Mouse (Mus musculus): Measurements from ENCODE around the gene Arhgdib. TPM values are rescaled to one million over a fixed set of nuclear protein-coding genes. Genes with fewer than 3 reads are reported as not detected.

Arhgdib gene
- 11.9 and 12.7 TPM in 2 replicates for polyA plus RNA-seq (2015; fragmentation: Nextera tagmentation; extraction: Ambion mirVana)

- Histone ChIP-seq H3K27ac (ENCODE audit: low read length) (no peak within 1 kb of the TSS), H3K27me3 (ENCODE audit: control insufficient read depth, insufficient read depth, low read depth, low read length) (no peaks in the 10 kb centered on the region), H3K9me3 (replicated peaks; ENCODE audit: control insufficient read depth, low read length, poor library complexity, severe bottlenecking) (no peaks in the 10 kb centered on the region), H3K9ac (ENCODE audit: low read depth, low read length) (no peak within 1 kb of the TSS), H3K4me2 (ENCODE audit: low read length) (no peak within 1 kb of the TSS), H3K4me3 (ENCODE audit: low read depth, low read length) (no peak within 1 kb of the TSS), H3K36me3 (ENCODE audit: control insufficient read depth, insufficient read depth, low read length) (no peaks in the 10 kb centered on the region), H3K4me1 (ENCODE audit: control insufficient read depth, insufficient read depth, low read length) (no peaks in the 10 kb centered on the region)
- WGBS, result 61% methylated on average over 12 of the region's 12 CpGs
- ATAC-seq, result no peak
These were observed at the start of gene Arhgdib for GRCm38 (mm10) chr6:136941051-136942021. TSS of gene Arhgdib (minus strand) at chr6:136941899.

DNA sequence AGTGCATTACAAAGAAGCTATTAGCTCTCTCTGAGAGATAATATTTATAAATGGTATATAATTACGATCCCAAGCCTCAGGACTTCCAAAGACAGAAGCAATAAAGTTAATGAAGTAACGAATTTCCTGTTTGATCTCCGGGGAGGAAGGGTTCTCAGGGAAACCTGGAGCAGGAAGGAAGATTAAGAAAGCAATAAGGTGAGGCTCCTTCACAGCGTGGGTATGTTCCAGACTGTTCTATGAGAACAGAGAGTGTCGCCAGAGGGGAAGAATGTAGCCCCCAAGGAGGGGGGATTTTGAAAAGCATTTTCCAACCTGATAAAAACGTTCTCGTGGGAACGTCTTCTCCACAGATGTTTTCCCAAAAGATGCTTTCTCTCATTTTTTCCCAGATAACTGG is 48.9 kb upstream of the Arhgdib start:
- no peak overlapping the region for H3K4me2 ChIP-seq (ENCODE audit: low read length)
- H3K27ac ChIP-seq (ENCODE audit: low read length), result no peak overlapping the region
- no peaks in the 10 kb centered on the region for H3K9me3 ChIP-seq (replicated peaks; ENCODE audit: control insufficient read depth, low read length, poor library complexity, severe bottlenecking)
- no peaks in the 10 kb centered on the region for H3K36me3 ChIP-seq (ENCODE audit: control insufficient read depth, insufficient read depth, low read length)
- H3K4me3 ChIP-seq (ENCODE audit: low read depth, low read length), result no peak overlapping the region
- no peak overlapping the region for H3K9ac ChIP-seq (ENCODE audit: low read depth, low read length)
- ATAC-seq, result no peak
- peaks cover 6% of the 10 kb centered on the region; the same call in 1 of the 2 replicates for H3K4me1 ChIP-seq (ENCODE audit: control insufficient read depth, insufficient read depth, low read length)
- H3K27me3 ChIP-seq (ENCODE audit: control insufficient read depth, insufficient read depth, low read depth, low read length), result no peaks in the 10 kb centered on the region
- WGBS, result 61% methylated on average over 8 of the region's 8 CpGs

DNA sequence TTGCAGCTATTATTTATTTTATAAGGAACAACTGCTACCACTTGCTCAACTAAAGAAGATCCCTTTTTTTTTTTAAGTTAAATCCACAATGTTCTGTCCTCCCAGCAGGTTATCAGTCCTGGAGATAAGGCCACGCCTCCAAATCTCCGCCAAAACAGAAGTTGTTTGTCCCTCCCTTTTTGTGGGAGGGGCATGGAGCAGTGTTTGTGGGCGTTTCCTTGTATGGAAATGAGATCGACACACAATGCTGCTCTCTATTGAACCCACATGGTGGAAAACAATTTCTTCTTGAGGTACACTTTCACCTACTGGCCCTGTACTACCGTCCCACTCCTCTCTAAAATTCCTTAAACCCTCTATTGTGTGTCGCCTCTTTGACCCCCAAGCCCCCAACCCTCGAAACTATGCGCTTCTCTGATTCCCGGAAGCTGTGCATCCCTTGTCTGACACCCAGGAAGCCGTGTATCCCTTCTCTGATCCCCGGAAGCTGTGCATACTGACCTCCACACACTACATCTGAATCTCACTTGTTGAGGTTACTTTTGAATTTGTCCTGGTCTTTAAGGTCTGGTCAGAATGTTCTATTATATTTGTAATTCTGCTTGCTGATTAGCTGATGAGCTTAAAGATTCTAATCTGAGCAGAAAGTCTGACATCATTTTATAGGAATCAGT is 48.3 kb upstream of the Arhgdib start:
- WGBS, result 37% methylated on average over 11 of the region's 11 CpGs

GRCm38 (mm10) chr6:136988536-136989060 is 46.9 kb upstream of the Arhgdib start:
- H3K36me3 ChIP-seq (ENCODE audit: control insufficient read depth, insufficient read depth, low read length), result no peaks in the 10 kb centered on the region
- WGBS, result 90% methylated on average over 7 of the region's 7 CpGs
- H3K27me3 ChIP-seq (ENCODE audit: control insufficient read depth, insufficient read depth, low read depth, low read length), result no peaks in the 10 kb centered on the region
- H3K27ac ChIP-seq (ENCODE audit: low read length), result no peak overlapping the region
- H3K9me3 ChIP-seq (replicated peaks; ENCODE audit: control insufficient read depth, low read length, poor library complexity, severe bottlenecking), result no peaks in the 10 kb centered on the region
- H3K4me2 ChIP-seq (ENCODE audit: low read length), result no peak overlapping the region
- no peak overlapping the region for H3K4me3 ChIP-seq (ENCODE audit: low read depth, low read length)
- no peak overlapping the region for H3K9ac ChIP-seq (ENCODE audit: low read depth, low read length)
- ATAC-seq, result no peak
- peaks cover 6% of the 10 kb centered on the region; the same call in 1 of the 2 replicates for H3K4me1 ChIP-seq (ENCODE audit: control insufficient read depth, insufficient read depth, low read length)

More for the DNA sequence above, 48.3 kb upstream of the Arhgdib start:
- Histone ChIP-seq H3K27me3 (ENCODE audit: control insufficient read depth, insufficient read depth, low read depth, low read length) (no peaks in the 10 kb centered on the region), H3K4me3 (ENCODE audit: low read depth, low read length) (no peak overlapping the region), H3K4me2 (ENCODE audit: low read length) (no peak overlapping the region), H3K9me3 (replicated peaks; ENCODE audit: control insufficient read depth, low read length, poor library complexity, severe bottlenecking) (no peaks in the 10 kb centered on the region), H3K36me3 (ENCODE audit: control insufficient read depth, insufficient read depth, low read length) (no peaks in the 10 kb centered on the region), H3K9ac (ENCODE audit: low read depth, low read length) (no peak overlapping the region), H3K4me1 (ENCODE audit: control insufficient read depth, insufficient read depth, low read length) (peaks cover 6% of the 10 kb centered on the region; the same call in 1 of the 2 replicates), H3K27ac (ENCODE audit: low read length) (no peak overlapping the region)
- ATAC-seq, result no peak

DNA sequence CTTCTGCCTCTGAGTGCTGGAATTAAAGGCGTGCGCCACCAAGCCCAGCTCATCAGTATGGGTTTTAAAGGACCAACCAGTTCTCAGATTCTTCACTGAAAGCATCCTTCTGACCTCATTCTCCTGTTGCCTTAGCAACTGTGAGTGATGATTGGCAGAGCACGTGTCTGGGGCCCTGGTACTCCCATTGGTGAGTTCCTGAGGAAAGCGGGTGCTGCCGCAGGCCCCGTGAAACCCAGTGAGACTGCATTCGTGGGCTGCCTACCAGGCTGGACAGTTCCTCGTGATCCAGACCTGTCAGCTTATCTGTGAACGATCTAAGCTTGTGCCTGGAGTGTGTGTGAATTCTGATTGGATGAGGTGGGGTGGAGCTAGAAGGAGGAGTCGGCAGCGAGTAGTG is 45.0 kb upstream of the Arhgdib start:
- WGBS, result 58% methylated on average over 11 of the region's 11 CpGs

DNA sequence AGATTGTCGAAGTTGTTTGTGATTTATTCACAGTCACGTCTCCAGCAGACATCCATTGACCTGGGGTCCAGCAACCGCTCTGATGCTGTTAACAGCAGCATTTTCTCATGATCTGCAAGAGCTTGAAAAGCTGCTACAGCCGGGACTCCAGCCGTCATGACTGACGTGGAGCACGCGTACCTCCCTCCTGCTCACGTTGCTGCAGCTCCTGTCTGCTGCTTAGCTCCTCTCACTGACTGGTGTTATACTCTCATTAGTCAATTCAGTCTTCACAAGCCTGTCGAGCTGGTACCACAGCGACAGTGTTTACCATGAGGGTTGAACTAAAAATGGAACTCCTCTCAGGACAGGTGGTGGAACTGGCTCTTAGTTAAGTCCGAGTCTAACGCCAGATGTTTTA is 44.3 kb upstream of the Arhgdib start:
- Histone ChIP-seq H3K27ac (ENCODE audit: low read length) (no peak overlapping the region), H3K9me3 (replicated peaks; ENCODE audit: control insufficient read depth, low read length, poor library complexity, severe bottlenecking) (no peaks in the 10 kb centered on the region), H3K9ac (ENCODE audit: low read depth, low read length) (no peak overlapping the region), H3K4me2 (ENCODE audit: low read length) (no peak overlapping the region), H3K27me3 (ENCODE audit: control insufficient read depth, insufficient read depth, low read depth, low read length) (no peaks in the 10 kb centered on the region), H3K4me3 (ENCODE audit: low read depth, low read length) (no peak overlapping the region), H3K4me1 (ENCODE audit: control insufficient read depth, insufficient read depth, low read length) (peaks cover 3% of the 10 kb centered on the region; the same call in 1 of the 2 replicates), H3K36me3 (ENCODE audit: control insufficient read depth, insufficient read depth, low read length) (no peaks in the 10 kb centered on the region)
- 61% methylated on average over 13 of the region's 13 CpGs for WGBS
- ATAC-seq, result peak; percentile 61; the same call in 1 of the 2 replicates

More for the DNA sequence above, 45.0 kb upstream of the Arhgdib start:
- H3K27ac ChIP-seq (ENCODE audit: low read length), result no peak overlapping the region
- no peak overlapping the region for H3K4me3 ChIP-seq (ENCODE audit: low read depth, low read length)
- H3K36me3 ChIP-seq (ENCODE audit: control insufficient read depth, insufficient read depth, low read length), result no peaks in the 10 kb centered on the region
- no peak overlapping the region for H3K4me2 ChIP-seq (ENCODE audit: low read length)
- H3K9me3 ChIP-seq (replicated peaks; ENCODE audit: control insufficient read depth, low read length, poor library complexity, severe bottlenecking), result no peaks in the 10 kb centered on the region
- H3K4me1 ChIP-seq (ENCODE audit: control insufficient read depth, insufficient read depth, low read length), result peaks cover 6% of the 10 kb centered on the region; the same call in 1 of the 2 replicates
- no peaks in the 10 kb centered on the region for H3K27me3 ChIP-seq (ENCODE audit: control insufficient read depth, insufficient read depth, low read depth, low read length)
- peak; percentile 49 for ATAC-seq
- no peak overlapping the region for H3K9ac ChIP-seq (ENCODE audit: low read depth, low read length)

GRCm38 (mm10) chr6:136983201-136983600 is 41.5 kb upstream of the Arhgdib start:
- ATAC-seq, result no peak
- no peaks in the 10 kb centered on the region for H3K36me3 ChIP-seq (ENCODE audit: control insufficient read depth, insufficient read depth, low read length)
- H3K9ac ChIP-seq (ENCODE audit: low read depth, low read length), result no peak overlapping the region
- no peak overlapping the region for H3K4me3 ChIP-seq (ENCODE audit: low read depth, low read length)
- H3K4me1 ChIP-seq (ENCODE audit: control insufficient read depth, insufficient read depth, low read length), result no peaks in the 10 kb centered on the region; the same call in 1 of the 2 replicates
- H3K27ac ChIP-seq (ENCODE audit: low read length), result no peak overlapping the region
- H3K9me3 ChIP-seq (replicated peaks; ENCODE audit: control insufficient read depth, low read length, poor library complexity, severe bottlenecking), result no peaks in the 10 kb centered on the region
- 59% methylated on average over 7 of the region's 7 CpGs for WGBS
- no peak overlapping the region for H3K4me2 ChIP-seq (ENCODE audit: low read length)
- H3K27me3 ChIP-seq (ENCODE audit: control insufficient read depth, insufficient read depth, low read depth, low read length), result no peaks in the 10 kb centered on the region

- Histone ChIP-seq H3K4me1 (ENCODE audit: control insufficient read depth, insufficient read depth, low read length) (no peaks in the 10 kb centered on the region; the same call in 1 of the 2 replicates), H3K9ac (ENCODE audit: low read depth, low read length) (no peak overlapping the region), H3K4me2 (ENCODE audit: low read length) (no peak overlapping the region), H3K36me3 (ENCODE audit: control insufficient read depth, insufficient read depth, low read length) (no peaks in the 10 kb centered on the region), H3K9me3 (replicated peaks; ENCODE audit: control insufficient read depth, low read length, poor library complexity, severe bottlenecking) (no peaks in the 10 kb centered on the region), H3K4me3 (ENCODE audit: low read depth, low read length) (no peak overlapping the region), H3K27me3 (ENCODE audit: control insufficient read depth, insufficient read depth, low read depth, low read length) (no peaks in the 10 kb centered on the region), H3K27ac (ENCODE audit: low read length) (no peak overlapping the region)
- ATAC-seq, result no peak
- WGBS, result 85% methylated on average over 6 of the region's 6 CpGs
These were observed 40.9 kb upstream of the Arhgdib start for GRCm38 (mm10) chr6:136982581-136982980.
